Mouse (Mus musculus) embryonic facial prominence, embryonic 11.5 days (tissue): Measurements from ENCODE around the gene Abhd10. TPM values are rescaled to one million over a fixed set of nuclear protein-coding genes. Genes with fewer than 3 reads are reported as not detected.

Experiments
- ATAC-seq: fragments of 200-750 bp; cut with Nextera tagmentation; replicated peaks from 2 replicates; pipeline ENCODE4 v1.8.0; 2017; ENCODE audit warnings: low read depth; ENCODE audit not compliant: insufficient number of reproducible peaks, low FRiP score, low TSS enrichment
- DNase-seq: peaks from one replicate; pipeline ENCODE4 v3.0.0-alpha.2; 2015; ENCODE audit warnings: low spot score
- H3K27ac ChIP-seq: fragments of 300-500 bp; sonication (generic); replicated peaks from 2 replicates; pipeline ENCODE4 v1.5.1; 2014; ENCODE audit warnings: mild to moderate bottlenecking, low read depth, low read length, control low read depth
- H3K27me3 ChIP-seq: fragments of 300-500 bp; sonication (generic); 2 replicates; pipeline ENCODE4 v1.6.1; 2014; ENCODE audit warnings: mild to moderate bottlenecking, low read length, moderate library complexity, mixed read lengths; ENCODE audit not compliant: control insufficient read depth, insufficient read depth
- H3K36me3 ChIP-seq: fragments of 300-500 bp; sonication (generic); replicated peaks from 2 replicates; pipeline ENCODE4 v1.6.1; 2014; ENCODE audit warnings: low read depth, mild to moderate bottlenecking, low read length, moderate library complexity, mixed read lengths; ENCODE audit not compliant: control insufficient read depth, insufficient read depth
- H3K4me1 ChIP-seq: fragments of 300-500 bp; sonication (generic); 2 replicates; pipeline ENCODE4 v1.6.1; 2014; ENCODE audit warnings: low read length, mixed read lengths; ENCODE audit not compliant: control insufficient read depth, insufficient read depth
- H3K4me2 ChIP-seq: fragments of 300-500 bp; sonication (generic); 2 replicates; pipeline ENCODE4 v1.6.1; 2014; ENCODE audit warnings: low read depth, mild to moderate bottlenecking, control low read depth, low read length, moderate library complexity
- H3K4me3 ChIP-seq: fragments of 300-500 bp; sonication (generic); 2 replicates; pipeline ENCODE4 v1.5.1; 2014; ENCODE audit warnings: low read depth, low read length, control low read depth
- H3K9ac ChIP-seq: fragments of 300-500 bp; sonication (generic); replicated peaks from 2 replicates; pipeline ENCODE4 v1.6.1; 2014; ENCODE audit warnings: mild to moderate bottlenecking, control low read depth, low read length
- H3K9me3 ChIP-seq: fragments of 300-500 bp; sonication (generic); replicated peaks from 2 replicates; pipeline ENCODE4 v1.6.1; 2016; ENCODE audit warnings: mild to moderate bottlenecking, low read length, inconsistent platforms, mixed read lengths; ENCODE audit not compliant: control insufficient read depth
- WGBS: fragments of 180-500 bp; shearing (Covaris S2); extraction: QIAGEN DNeasy Blood & Tissue Kit; methylation state at CpG from one replicate; pipeline ENCODE4 v1.1.7; 2014; 5-methylcytosine and 5-hydroxymethylcytosine counted together
- polyA plus RNA-seq: library from polyadenylated mRNA; unstranded; fragments of >200 nt; fragmentation: Nextera tagmentation; extraction: Ambion mirVana; gene quantifications from 2 replicates; pipeline ENCODE4 v1.2.1, GENCODE M21; 2014

Gene Abhd10
- polyA plus RNA-seq, 1 experiment from 2014 or later: 40.6 TPM

DNA sequence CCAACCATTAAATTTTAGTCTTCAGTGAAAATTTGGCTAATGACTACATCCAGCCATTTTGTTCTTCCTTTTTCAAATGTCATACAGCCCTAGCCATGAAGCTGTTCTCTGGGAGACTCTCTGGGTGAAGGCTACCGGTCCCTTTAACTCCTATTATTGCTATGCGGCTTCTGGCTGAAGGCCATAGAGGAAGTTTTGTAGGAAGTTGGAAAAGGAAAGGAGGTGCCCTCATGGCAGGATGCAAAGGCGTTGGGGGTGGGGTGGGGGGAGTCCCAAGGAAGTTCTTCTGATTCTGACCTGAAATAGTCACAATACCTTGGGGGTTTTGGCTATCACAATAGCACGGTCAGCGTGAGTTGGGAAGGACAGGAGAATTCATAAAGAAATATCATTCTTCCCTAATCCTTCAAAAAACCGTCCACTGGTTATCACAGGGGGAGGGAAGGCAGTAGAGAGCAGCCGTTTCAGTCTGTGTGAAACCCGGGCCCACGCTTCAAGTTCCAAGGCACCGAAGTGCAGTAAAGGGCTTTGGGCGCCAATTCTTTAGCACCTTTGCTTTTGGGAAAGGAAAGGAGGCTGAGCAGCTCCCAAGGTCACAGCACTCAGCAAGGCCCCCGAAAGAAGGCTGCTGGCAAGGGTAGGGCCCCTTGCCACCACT, 14.8 kb upstream of the Abhd10 start:
- no peak for ATAC-seq

GRCm38 (mm10) chr16:45756855-45757254, 14.1 kb upstream of the Abhd10 start:
- Histone ChIP-seq H3K9me3 (no peaks in the 10 kb centered on the region), H3K4me3 (no peak overlapping the region), H3K4me1 (no peaks in the 10 kb centered on the region), H3K9ac (no peak overlapping the region), H3K4me2 (no peak overlapping the region), H3K27me3 (no peaks in the 10 kb centered on the region), H3K36me3 (no peaks in the 10 kb centered on the region; the same call in 1 of the 2 replicates), H3K27ac (no peak overlapping the region)
- DNase-seq: peak; percentile 87
- 47% methylated on average over 9 of the region's 9 CpGs for WGBS
- ATAC-seq: no peak

More for the DNA sequence above, 14.8 kb upstream of the Abhd10 start:
- no peak overlapping the region for H3K9ac ChIP-seq
- no peaks in the 10 kb centered on the region for H3K9me3 ChIP-seq
- H3K4me1 ChIP-seq: no peaks in the 10 kb centered on the region
- WGBS: 87% methylated on average over 12 of the region's 12 CpGs
- H3K27me3 ChIP-seq: no peaks in the 10 kb centered on the region
- H3K36me3 ChIP-seq: no peaks in the 10 kb centered on the region
- H3K4me3 ChIP-seq: no peak overlapping the region
- no peak overlapping the region for H3K27ac ChIP-seq
- DNase-seq: no peak
- H3K4me2 ChIP-seq: no peak overlapping the region

DNA sequence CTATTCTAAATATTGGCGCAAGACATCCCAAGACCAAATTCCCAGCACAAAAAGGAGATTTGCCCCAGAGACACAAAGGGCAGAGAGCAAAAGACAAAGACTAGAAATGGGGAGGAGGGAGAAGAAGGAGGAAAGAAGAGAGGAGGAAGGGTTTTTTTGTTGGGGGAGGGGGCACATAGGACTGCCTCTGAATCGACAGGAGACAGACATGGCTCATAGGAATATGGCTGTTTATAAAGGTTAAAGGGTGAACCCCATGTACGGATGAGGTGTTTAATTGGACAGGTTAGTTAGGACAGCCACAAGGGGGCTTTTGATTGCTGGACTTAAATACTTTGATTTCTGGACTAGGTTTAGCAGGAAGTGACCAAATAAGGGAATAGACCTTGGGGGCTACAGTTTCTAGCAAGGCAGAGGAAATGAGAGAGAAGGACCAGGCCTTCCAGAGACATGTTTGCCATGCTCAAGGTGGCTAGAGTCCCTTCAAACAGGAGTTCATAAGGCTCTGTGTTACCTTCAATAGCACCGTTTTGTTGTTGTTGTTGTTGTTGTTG, 913 bp upstream of the Abhd10 start:
- Histone ChIP-seq H3K27me3 (no peaks in the 10 kb centered on the region), H3K27ac (no peak overlapping the region), H3K9ac (no peak overlapping the region), H3K4me2 (no peak overlapping the region), H3K36me3 (peaks cover 3% of the 10 kb centered on the region; the same call in 1 of the 2 replicates), H3K4me3 (no peak overlapping the region), H3K4me1 (no peaks in the 10 kb centered on the region), H3K9me3 (no peaks in the 10 kb centered on the region)
- WGBS: 64% methylated on average over 4 of the region's 4 CpGs
- ATAC-seq: no peak
- DNase-seq: peak; percentile 23

DNA sequence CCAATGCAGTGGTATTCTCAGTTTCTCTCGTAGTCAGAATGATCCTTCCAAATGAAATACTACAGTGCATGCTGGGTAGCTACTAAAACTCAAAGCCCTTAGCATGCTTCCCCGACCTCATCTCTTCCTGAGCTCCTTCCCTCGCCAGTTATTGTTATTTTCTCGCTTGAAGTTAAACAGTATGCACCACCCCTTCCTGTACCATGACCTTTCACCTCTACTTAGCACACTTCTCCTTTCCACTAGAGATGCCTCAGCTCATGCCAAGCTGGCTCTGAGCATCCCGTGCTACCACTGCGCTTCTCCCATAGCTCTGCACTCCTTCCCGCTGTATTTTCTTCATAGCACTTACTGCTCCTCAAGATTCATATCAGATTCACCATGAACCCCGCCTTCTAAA, 4.9 kb downstream of the Abhd10 start:
- Histone ChIP-seq H3K4me1 (no peaks in the 10 kb centered on the region), H3K27ac (no peak overlapping the region), H3K4me2 (no peak overlapping the region), H3K36me3 (no peaks in the 10 kb centered on the region; the same call in 1 of the 2 replicates), H3K9me3 (no peaks in the 10 kb centered on the region), H3K4me3 (no peak overlapping the region), H3K27me3 (no peaks in the 10 kb centered on the region), H3K9ac (no peak overlapping the region)
- WGBS: 85% methylated on average over 8 of the region's 8 CpGs
- no peak for DNase-seq
- ATAC-seq: no peak

GRCm38 (mm10) chr16:45736724-45737123, 6.0 kb downstream of the Abhd10 start:
- no peak for ATAC-seq
- no peak overlapping the region for H3K4me2 ChIP-seq
- no peak overlapping the region for H3K4me3 ChIP-seq
- no peak for DNase-seq
- H3K9ac ChIP-seq: no peak overlapping the region
- H3K4me1 ChIP-seq: no peaks in the 10 kb centered on the region
- no peak overlapping the region for H3K27ac ChIP-seq
- no peaks in the 10 kb centered on the region; the same call in 1 of the 2 replicates for H3K36me3 ChIP-seq
- no peaks in the 10 kb centered on the region for H3K27me3 ChIP-seq
- 94% methylated on average over 3 of the region's 3 CpGs for WGBS
- no peaks in the 10 kb centered on the region for H3K9me3 ChIP-seq

DNA sequence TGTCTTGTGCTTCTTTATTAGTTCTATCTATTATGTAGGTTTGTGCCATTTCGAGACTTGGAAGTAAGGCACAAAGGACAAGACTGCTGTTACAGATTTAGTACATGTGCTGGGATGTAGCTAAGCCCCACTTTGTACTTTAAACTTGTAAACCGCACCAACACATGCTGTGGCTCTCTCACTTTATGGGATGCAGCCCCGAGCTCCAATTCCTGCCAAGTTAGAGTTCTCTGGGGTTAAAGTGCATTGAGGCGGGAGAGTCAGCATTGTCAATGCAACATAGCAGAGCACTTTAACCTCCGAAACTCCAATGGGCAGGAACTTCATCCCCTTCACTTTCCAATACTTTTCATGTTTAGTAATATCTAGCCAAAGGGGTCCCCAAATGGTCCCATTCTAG, 13.6 kb downstream of the Abhd10 start:
- Histone ChIP-seq H3K9ac (no peak overlapping the region), H3K4me1 (no peaks in the 10 kb centered on the region), H3K36me3 (no peaks in the 10 kb centered on the region; the same call in 1 of the 2 replicates), H3K27me3 (no peaks in the 10 kb centered on the region), H3K4me2 (no peak overlapping the region), H3K4me3 (no peak overlapping the region), H3K9me3 (no peaks in the 10 kb centered on the region), H3K27ac (no peak overlapping the region)
- ATAC-seq: no peak
- no peak for DNase-seq
- WGBS: 92% methylated on average over 5 of the region's 5 CpGs

- Histone ChIP-seq H3K9me3 (no peaks in the 10 kb centered on the region), H3K4me3 (peak overlapping the region; percentile 61), H3K27me3 (no peaks in the 10 kb centered on the region), H3K36me3 (no peaks in the 10 kb centered on the region), H3K9ac (peak overlapping the region; percentile 85), H3K27ac (peak overlapping the region; percentile 73; the same call in 1 of the 2 replicates), H3K4me1 (no peaks in the 10 kb centered on the region), H3K4me2 (peak overlapping the region; percentile 89)
- DNase-seq: peak; percentile 60
- peak; percentile 82 for ATAC-seq
- 1% methylated on average over 10 of the region's 10 CpGs for WGBS
Measured at GRCm38 (mm10) chr16:45724742-45725102, 18.0 kb downstream of the Abhd10 start.

GRCm38 (mm10) chr16:45724061-45724741, 18.6 kb downstream of the Abhd10 start, which contains the start of gene Tagln3:
TSS of gene Tagln3 (minus strand) at chr16:45724608.
- peak; percentile 82 for DNase-seq
- WGBS: under 1% methylated on average over 30 of the region's 30 CpGs

More at GRCm38 (mm10) chr16:45724061-45724741, 18.6 kb downstream of the Abhd10 start, which contains the start of gene Tagln3:
- Histone ChIP-seq H3K4me3 (peak within 1 kb of the TSS; percentile 61), H3K36me3 (no peaks in the 10 kb centered on the region), H3K4me1 (no peaks in the 10 kb centered on the region), H3K27ac (peak within 1 kb of the TSS; percentile 73), H3K9me3 (no peaks in the 10 kb centered on the region), H3K4me2 (peak within 1 kb of the TSS; percentile 89), H3K9ac (peak within 1 kb of the TSS; percentile 85), H3K27me3 (no peaks in the 10 kb centered on the region)
- peak; percentile 88 for ATAC-seq
